Mouse (Mus musculus) CH12.LX (cell line): ENCODE measurements around the gene Tmem121. TPM values are rescaled to one million over a fixed set of nuclear protein-coding genes. Genes with fewer than 3 reads are reported as not detected.

Experiments
- DNase-seq: peaks from one replicate; pipeline ENCODE4 v3.0.0-alpha.2; 2013; ENCODE audit errors: extremely low read depth
- H3K27ac ChIP-seq: 2 replicates; pipeline ENCODE4 v1.5.1; 2012; ENCODE audit warnings: low read depth, mild to moderate bottlenecking, control low read depth, moderate library complexity; ENCODE audit not compliant: insufficient read depth
- H3K27me3 ChIP-seq: replicated peaks from 2 replicates; pipeline ENCODE3; 2012; ENCODE audit warnings: inconsistent platforms
- H3K36me3 ChIP-seq, 2 experiments: replicated peaks in 1 of 2; 2 replicates each; pipeline versions ENCODE3 to v1.6.1; 2012; ENCODE audit warnings: inconsistent platforms in 1 of 2, low read length in 1 of 2, mild to moderate bottlenecking in 1 of 2, mixed read lengths in 1 of 2, moderate library complexity in 1 of 2; ENCODE audit not compliant: control insufficient read depth in 1 of 2, insufficient read depth in 1 of 2
- H3K4me1 ChIP-seq, 2 experiments: 2 replicates each; pipeline ENCODE4 v1.6.1; 2012; ENCODE audit warnings: inconsistent platforms in 1 of 2, moderate library complexity in 1 of 2; ENCODE audit not compliant: insufficient read depth in 2 of 2, control insufficient read depth in 1 of 2
- H3K4me2 ChIP-seq: 2 replicates; pipeline ENCODE4 v1.6.1; 2012; ENCODE audit warnings: low read depth, mild to moderate bottlenecking, control low read depth; ENCODE audit not compliant: poor library complexity, insufficient read depth, severe bottlenecking
- H3K4me3 ChIP-seq, 3 experiments: fragments of 150-350 bp in 1 of 3; sonication (generic) in 1 of 3; replicated peaks in 1 of 3; 2 replicates each; pipeline versions ENCODE3 to v1.5.1; 2011 to 2012; ENCODE audit warnings: low read depth in 2 of 3, low read length in 2 of 3, mild to moderate bottlenecking in 2 of 3, moderate library complexity in 2 of 3, control low read depth in 1 of 3, improper control_type of control experiment in 1 of 3, inconsistent platforms in 1 of 3, mixed read lengths in 1 of 3; ENCODE audit not compliant: poor library complexity in 1 of 3
- H3K79me2 ChIP-seq: replicated peaks from 2 replicates; pipeline ENCODE4 v1.6.1; 2012; ENCODE audit warnings: mild to moderate bottlenecking, moderate library complexity; ENCODE audit not compliant: control insufficient read depth, poor library complexity, insufficient read depth, severe bottlenecking; ENCODE audit errors: extremely low read depth
- H3K9ac ChIP-seq: 2 replicates; pipeline ENCODE4 v1.6.1; 2012; ENCODE audit warnings: low read depth, mild to moderate bottlenecking, control low read depth, moderate library complexity; ENCODE audit not compliant: insufficient read depth
- H3K9me3 ChIP-seq: replicated peaks from 2 replicates; pipeline ENCODE3; 2012; ENCODE audit warnings: low read length, inconsistent platforms, mixed read lengths
- BHLHE40 ChIP-seq: IDR thresholded peaks from 2 replicates; pipeline ENCODE4 v1.6.1; 2011; ENCODE audit warnings: mild to moderate bottlenecking, low read depth, low read length, improper control_type of control experiment
- CHD1 ChIP-seq: IDR thresholded peaks from 2 replicates; pipeline ENCODE4 v1.6.1; 2012; ENCODE audit warnings: low read depth, low read length, improper control_type of control experiment, inconsistent platforms
- CHD2 ChIP-seq: IDR thresholded peaks from 2 replicates; pipeline ENCODE4 v1.6.1; 2011; ENCODE audit warnings: low read length, improper control_type of control experiment
- ELF1 ChIP-seq: IDR thresholded peaks from 2 replicates; pipeline ENCODE4 v1.6.1; 2014; ENCODE audit warnings: low read depth, mild to moderate bottlenecking, inconsistent platforms, low read length, improper control_type of control experiment
- EP300 ChIP-seq: IDR thresholded peaks from 2 replicates; pipeline ENCODE4 v1.6.1; 2011; ENCODE audit warnings: low read length, improper control_type of control experiment
- ETS1 ChIP-seq: conservative IDR thresholded peaks from 2 replicates; pipeline ENCODE4 v1.6.1; 2012; ENCODE audit warnings: low read depth, mild to moderate bottlenecking, inconsistent platforms, low read length, improper control_type of control experiment, moderate library complexity
- GABPA ChIP-seq: IDR thresholded peaks from 2 replicates; pipeline ENCODE4 v1.6.1; 2012; ENCODE audit warnings: low read depth, low read length, improper control_type of control experiment, inconsistent platforms; ENCODE audit not compliant: insufficient replicate concordance
- HCFC1 ChIP-seq: IDR thresholded peaks from 2 replicates; pipeline ENCODE4 v1.6.1; 2012; ENCODE audit warnings: low read depth, mild to moderate bottlenecking, inconsistent platforms, low read length, improper control_type of control experiment
- JUN ChIP-seq: IDR thresholded peaks from 2 replicates; pipeline ENCODE4 v1.6.1; 2011; ENCODE audit warnings: low read depth, mild to moderate bottlenecking, low read length, improper control_type of control experiment, moderate library complexity; ENCODE audit not compliant: insufficient read depth
- JUND ChIP-seq: conservative IDR thresholded peaks from 2 replicates; pipeline ENCODE4 v1.6.1; 2011; ENCODE audit warnings: low read depth, low read length, improper control_type of control experiment
- KAT2A ChIP-seq: IDR thresholded peaks from 2 replicates; pipeline ENCODE4 v1.6.1; 2012; ENCODE audit warnings: low read length, improper control_type of control experiment, inconsistent platforms; ENCODE audit not compliant: insufficient replicate concordance
- MAFK ChIP-seq: IDR thresholded peaks from 2 replicates; pipeline ENCODE4 v1.6.1; 2011; ENCODE audit warnings: low read length, improper control_type of control experiment; ENCODE audit not compliant: insufficient replicate concordance
- MAX ChIP-seq: IDR thresholded peaks from 2 replicates; pipeline ENCODE4 v1.6.1; 2011; ENCODE audit warnings: low read length, improper control_type of control experiment
- MAZ ChIP-seq: IDR thresholded peaks from 2 replicates; pipeline ENCODE4 v1.6.1; 2012; ENCODE audit warnings: low read depth, mild to moderate bottlenecking, inconsistent platforms, low read length, improper control_type of control experiment, moderate library complexity
- MXI1 ChIP-seq: IDR thresholded peaks from 2 replicates; pipeline ENCODE4 v1.6.1; 2011; ENCODE audit warnings: mild to moderate bottlenecking, low read depth, low read length, improper control_type of control experiment
- MYC ChIP-seq: IDR thresholded peaks from 2 replicates; pipeline ENCODE4 v1.6.1; 2011; ENCODE audit warnings: low read depth, mild to moderate bottlenecking, improper control_type of control experiment, low read length
- NELFE ChIP-seq: IDR thresholded peaks from 2 replicates; pipeline ENCODE4 v1.6.1; 2011; ENCODE audit warnings: low read depth, low read length, improper control_type of control experiment
- NRF1 ChIP-seq: IDR thresholded peaks from 2 replicates; pipeline ENCODE4 v1.6.1; 2014; ENCODE audit warnings: low read depth, mild to moderate bottlenecking, inconsistent platforms, low read length, improper control_type of control experiment, moderate library complexity
- PAX5 ChIP-seq: IDR thresholded peaks from 2 replicates; pipeline ENCODE4 v1.6.1; 2012; ENCODE audit warnings: low read length, inconsistent platforms, mixed read lengths
- POLR2A ChIP-seq: IDR thresholded peaks from 2 replicates; pipeline ENCODE4 v1.6.1; 2011; ENCODE audit warnings: low read depth, mild to moderate bottlenecking, improper control_type of control experiment, low read length
- POLR2AphosphoS2 ChIP-seq: IDR thresholded peaks from 2 replicates; pipeline ENCODE4 v1.6.1; 2011; ENCODE audit warnings: low read depth, low read length, improper control_type of control experiment
- RAD21 ChIP-seq: IDR thresholded peaks from 2 replicates; pipeline ENCODE4 v1.6.1; 2011; ENCODE audit warnings: low read depth, mild to moderate bottlenecking, low read length, improper control_type of control experiment, moderate library complexity
- RCOR1 ChIP-seq: conservative IDR thresholded peaks from 2 replicates; pipeline ENCODE4 v1.6.1; 2012; ENCODE audit warnings: low read depth, mild to moderate bottlenecking, inconsistent platforms, low read length, improper control_type of control experiment
- SIN3A ChIP-seq: IDR thresholded peaks from 2 replicates; pipeline ENCODE4 v1.6.1; 2012; ENCODE audit warnings: low read length, improper control_type of control experiment, inconsistent platforms
- SMC3 ChIP-seq: IDR thresholded peaks from 2 replicates; pipeline ENCODE4 v1.6.1; 2011; ENCODE audit warnings: low read depth, low read length, improper control_type of control experiment
- TBP ChIP-seq: conservative IDR thresholded peaks from 2 replicates; pipeline ENCODE4 v1.6.1; 2011; ENCODE audit warnings: low read depth, low read length, improper control_type of control experiment
- TCF12 ChIP-seq: IDR thresholded peaks from 2 replicates; pipeline ENCODE4 v1.6.1; 2014; ENCODE audit warnings: low read depth, mild to moderate bottlenecking, inconsistent platforms, low read length, improper control_type of control experiment
- USF1 ChIP-seq: IDR thresholded peaks from 2 replicates; pipeline ENCODE4 v1.6.1; 2014; ENCODE audit warnings: low read depth, mild to moderate bottlenecking, inconsistent platforms, low read length, improper control_type of control experiment
- USF2 ChIP-seq: conservative IDR thresholded peaks from 2 replicates; pipeline ENCODE4 v1.6.1; 2011; ENCODE audit warnings: low read depth, low read length, improper control_type of control experiment
- ZMIZ1 ChIP-seq: IDR thresholded peaks from 2 replicates; pipeline ENCODE4 v1.6.1; 2012; ENCODE audit warnings: low read depth, mild to moderate bottlenecking, inconsistent platforms, low read length, improper control_type of control experiment
- ZNF384 ChIP-seq: IDR thresholded peaks from 2 replicates; pipeline ENCODE4 v1.6.1; 2012; ENCODE audit warnings: low read depth, low read length, improper control_type of control experiment, inconsistent platforms
- dilution Hi-C: fragments of 300-500 bp; cut with MboI; formaldehyde crosslinking; loops from 2 replicates; pipeline ENCODE4 v1.14.3; 2020; ENCODE audit warnings: low sequenced_read_pairs; ENCODE audit not compliant: extremely low pct_unique_long_range_greater_than_20kb, extremely low pct_ligation_motif_present
- in situ Hi-C: fragments of 300-500 bp; cut with MboI; formaldehyde crosslinking; loops from 3 replicates; pipeline ENCODE4 v1.14.3; 2019; ENCODE audit warnings: low sequenced_read_pairs, low pct_ligation_motif_present, low pct_unique_long_range_greater_than_20kb, mixed read lengths
- polyA plus RNA-seq: library from polyadenylated mRNA; unstranded; fragments of >175 nt; gene quantifications from 2 replicates; pipeline ENCODE4 v1.2.1, GENCODE M21; 2012; ENCODE audit warnings: low read depth; ENCODE audit not compliant: insufficient read length
- total RNA-seq, 2 experiments: library from RNA; depleted of rRNA; stranded (reverse); fragments of 300-350 nt in 1 of 2; fragments of >200 nt in 1 of 2; gene quantifications; 2 replicates each; pipeline ENCODE4 v1.2.3; 2012 to 2014

Tmem121 gene
- total and polyA plus RNA-seq, 3 experiments: not detected

- Histone ChIP-seq H3K27ac (no peak overlapping the region), H3K4me1 (peaks cover 10 to 24% of the 10 kb centered on the region in 2 experiments)
- dilution Hi-C loops: no loop called here
These were observed 40.1 kb upstream of the Tmem121 start for GRCm38 (mm10) chr12:113145591-113145990.

GRCm38 (mm10) chr12:113146112-113147057 is 39.3 kb upstream of the Tmem121 start, which contains the start of gene Crip1:
Gene Crip1 (plus strand): TSS chr12:113146316.
- peak; percentile 68 for DNase-seq
- Histone ChIP-seq H3K79me2 (no peaks in the 10 kb centered on the region), H3K4me3 (no peak within 1 kb of the TSS), H3K4me2 (no peak within 1 kb of the TSS), H3K27ac (no peak within 1 kb of the TSS), H3K4me1 (peaks cover 10 to 19% of the 10 kb centered on the region in 2 experiments), H3K9me3 (no peaks in the 10 kb centered on the region), H3K36me3 (peaks cover 0 to 6% of the 10 kb centered on the region in 2 experiments), H3K9ac (no peak within 1 kb of the TSS), H3K27me3 (peaks cover 36% of the 10 kb centered on the region)
- dilution Hi-C loops: no loop called here
- in situ Hi-C loops: no loop called here
- no peak for TF ChIP-seq RCOR1
- TF ChIP-seq MAZ: no peak
- no peak for TF ChIP-seq JUND
- no peak for TF ChIP-seq HCFC1
- TF ChIP-seq POLR2AphosphoS2: no peak
- TF ChIP-seq CHD1: no peak
- TF ChIP-seq NELFE: no peak
- no peak for TF ChIP-seq ELF1
- 0 out of 2 replicates have a peak, but pooled peaks have one; percentile 26 for TF ChIP-seq SIN3A
- no peak for TF ChIP-seq TBP
- TF ChIP-seq PAX5: no peak
- no peak for TF ChIP-seq JUN
- no peak for TF ChIP-seq KAT2A
- TF ChIP-seq RAD21: peak; percentile 71
- TF ChIP-seq TCF12: no peak
- TF ChIP-seq MAX: no peak; the same call in 1 of the 2 replicates
- no peak for TF ChIP-seq USF2
- no peak for TF ChIP-seq CHD2
- no peak for TF ChIP-seq ZMIZ1
- TF ChIP-seq NRF1: 0 out of 2 replicates have a peak, but pooled peaks have one; percentile 23
- TF ChIP-seq ETS1: no peak
- no peak for TF ChIP-seq MYC
- TF ChIP-seq GABPA: no peak
- no peak for TF ChIP-seq MAFK
- no peak for TF ChIP-seq BHLHE40
- TF ChIP-seq MXI1: no peak
- TF ChIP-seq ZNF384: no peak
- no peak for TF ChIP-seq USF1

More at GRCm38 (mm10) chr12:113145591-113145990, 40.1 kb upstream of the Tmem121 start:
- TF ChIP-seq SMC3 (no peak), CHD2 (no peak), POLR2A (no peak), MAZ (no peak), EP300 (no peak), ZMIZ1 (no peak), JUND (no peak), RAD21 (no peak), RCOR1 (no peak)
- H3K79me2 ChIP-seq: no peaks in the 10 kb centered on the region
- H3K4me2 ChIP-seq: no peak overlapping the region
- peaks cover 8% of the 10 kb centered on the region for H3K9me3 ChIP-seq
- H3K4me3 ChIP-seq: no peak overlapping the region
- H3K36me3 ChIP-seq: peaks cover 0 to 7% of the 10 kb centered on the region in 2 experiments
- no peak overlapping the region for H3K9ac ChIP-seq
- in situ Hi-C loops: no loop called here
- no peak for DNase-seq
- H3K27me3 ChIP-seq: peaks cover 28% of the 10 kb centered on the region
